Mouse (Mus musculus): Measurements from ENCODE around the gene Rims1. TPM values are rescaled to one million over a fixed set of nuclear protein-coding genes. Genes with fewer than 3 reads are reported as not detected.

The Rims1 gene
- polyA plus RNA-seq, 1 experiment from 2014 or later = 2.8 TPM

DNA sequence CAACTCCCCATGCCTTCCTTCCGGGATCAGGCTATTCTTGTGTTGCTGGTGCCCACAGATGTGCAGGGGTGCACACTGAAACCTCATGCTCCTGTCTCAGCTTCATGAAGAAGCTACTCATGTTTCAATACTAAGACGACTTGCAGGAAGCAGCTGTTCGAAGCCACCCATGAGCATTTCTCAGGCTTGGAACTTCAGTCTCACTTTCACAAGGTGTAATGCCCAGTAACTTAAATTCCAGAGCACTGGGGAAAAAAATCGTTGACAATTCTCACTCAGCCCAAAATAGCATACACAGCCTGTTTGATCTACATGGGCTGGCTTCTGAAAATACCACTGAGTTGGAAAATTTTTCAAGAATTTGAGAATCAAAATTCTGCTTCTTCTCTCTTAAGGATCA lies 77.6 kb downstream of the Rims1 start:
- Histone ChIP-seq H3K4me2 (ENCODE audit: low read depth) (no peak overlapping the region), H3K27me3 (ENCODE audit: control insufficient read depth, insufficient read depth, low read length) (no peaks in the 10 kb centered on the region), H3K9ac (ENCODE audit: low read length) (no peak overlapping the region), H3K36me3 (ENCODE audit: control insufficient read depth, insufficient read depth, low read length) (no peaks in the 10 kb centered on the region), H3K27ac (ENCODE audit: low read depth, low read length) (no peak overlapping the region), H3K9me3 (ENCODE audit: control insufficient read depth, low read length) (no peaks in the 10 kb centered on the region), H3K4me3 (ENCODE audit: low read depth, low read length) (no peak overlapping the region), H3K4me1 (ENCODE audit: control insufficient read depth, insufficient read depth, low read length) (no peaks in the 10 kb centered on the region)
- WGBS = 79% methylated on average over 4 of the region's 4 CpGs
- DNase-seq (ENCODE audit: low spot score) (no peak), ATAC-seq (ENCODE audit: insufficient read depth, low FRiP score, low TSS enrichment) (no peak)

DNA sequence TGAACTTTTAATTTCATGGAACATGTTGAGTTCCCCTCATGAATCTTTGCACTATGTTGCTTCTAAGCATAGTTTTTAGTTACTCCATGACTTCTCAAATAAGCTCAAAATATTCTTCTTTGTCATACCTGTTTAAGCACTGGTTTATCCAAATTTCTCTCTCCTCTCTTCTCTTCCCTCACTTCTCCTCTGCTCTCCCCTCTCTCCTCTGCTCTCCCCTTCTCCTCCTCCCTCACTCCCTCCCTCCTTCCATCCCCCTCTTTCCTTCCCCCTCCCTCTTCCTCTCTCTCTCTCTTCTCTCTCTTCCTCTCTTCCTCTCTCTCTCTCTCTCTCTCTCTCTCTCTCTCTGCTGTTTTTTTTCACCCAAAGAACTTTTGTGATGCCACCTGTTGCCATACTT lies 84.1 kb downstream of the Rims1 start:
- Histone ChIP-seq H3K4me1 (ENCODE audit: control insufficient read depth, insufficient read depth, low read length) (no peaks in the 10 kb centered on the region), H3K36me3 (ENCODE audit: control insufficient read depth, insufficient read depth, low read length) (no peaks in the 10 kb centered on the region)

DNA sequence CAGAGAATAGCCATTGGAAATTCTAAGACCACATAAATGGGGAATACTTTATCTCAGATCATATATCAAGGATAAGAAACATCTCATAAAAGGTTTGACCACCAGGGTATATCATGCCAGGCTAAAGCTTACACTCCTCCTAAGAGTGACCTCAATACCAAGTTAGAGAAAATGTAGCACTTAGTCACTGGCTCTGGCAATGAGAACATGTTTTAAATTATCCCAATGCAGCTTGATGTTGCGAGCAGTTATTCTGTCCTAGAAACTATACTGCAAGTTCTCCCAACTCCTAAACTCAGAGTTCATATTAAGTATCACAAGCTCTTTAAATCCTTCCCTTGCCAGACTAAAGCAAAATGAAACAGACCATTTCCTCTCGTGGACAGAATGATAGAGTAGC lies 85.1 kb downstream of the Rims1 start:
- 86% methylated on average over 2 of the region's 2 CpGs for WGBS
- H3K36me3 ChIP-seq (ENCODE audit: control insufficient read depth, insufficient read depth, low read length) = no peaks in the 10 kb centered on the region

More for the DNA sequence above, 84.1 kb downstream of the Rims1 start:
- no peak overlapping the region for H3K4me3 ChIP-seq (ENCODE audit: low read depth, low read length)
- H3K9ac ChIP-seq (ENCODE audit: low read length) = no peak overlapping the region
- H3K27ac ChIP-seq (ENCODE audit: low read depth, low read length) = no peak overlapping the region
- ATAC-seq (ENCODE audit: insufficient read depth, low FRiP score, low TSS enrichment) (no peak), DNase-seq (ENCODE audit: low spot score) (no peak)
- H3K9me3 ChIP-seq (ENCODE audit: control insufficient read depth, low read length) = no peaks in the 10 kb centered on the region
- no peaks in the 10 kb centered on the region for H3K27me3 ChIP-seq (ENCODE audit: control insufficient read depth, insufficient read depth, low read length)
- no peak overlapping the region for H3K4me2 ChIP-seq (ENCODE audit: low read depth)

DNA sequence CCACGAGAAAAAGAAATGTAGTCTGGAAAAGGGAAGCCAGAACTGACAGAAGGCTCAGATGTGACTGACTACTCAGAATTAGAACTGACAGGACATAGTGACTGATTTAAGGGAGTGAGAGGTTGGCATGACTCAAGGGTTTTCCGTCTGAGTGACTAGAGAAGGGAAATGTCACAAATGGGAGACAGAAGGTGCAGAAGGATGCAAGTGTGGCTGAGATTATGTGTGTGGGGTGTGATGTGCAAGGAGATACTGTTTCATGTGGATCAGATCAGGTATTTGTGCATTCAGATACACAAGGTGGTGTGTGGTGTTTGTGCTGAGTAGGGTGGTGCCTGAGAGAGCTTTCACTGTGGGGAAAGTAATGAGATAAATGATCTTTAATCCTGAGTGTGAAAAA lies 96.3 kb downstream of the Rims1 start:
- Histone ChIP-seq H3K4me1 (ENCODE audit: control insufficient read depth, insufficient read depth, low read length) (no peaks in the 10 kb centered on the region), H3K36me3 (ENCODE audit: control insufficient read depth, insufficient read depth, low read length) (no peaks in the 10 kb centered on the region), H3K27me3 (ENCODE audit: control insufficient read depth, insufficient read depth, low read length) (no peaks in the 10 kb centered on the region), H3K4me3 (ENCODE audit: low read depth, low read length) (no peak overlapping the region), H3K9ac (ENCODE audit: low read length) (no peak overlapping the region), H3K27ac (ENCODE audit: low read depth, low read length) (no peak overlapping the region), H3K9me3 (ENCODE audit: control insufficient read depth, low read length) (no peaks in the 10 kb centered on the region), H3K4me2 (ENCODE audit: low read depth) (no peak overlapping the region)
- no peak for DNase-seq (ENCODE audit: low spot score)
- 69% methylated on average over 2 of the region's 2 CpGs for WGBS
- no peak for ATAC-seq (ENCODE audit: insufficient read depth, low FRiP score, low TSS enrichment)

More for the DNA sequence above, 85.1 kb downstream of the Rims1 start:
- H3K27me3 ChIP-seq (ENCODE audit: control insufficient read depth, insufficient read depth, low read length) = no peaks in the 10 kb centered on the region
- H3K4me2 ChIP-seq (ENCODE audit: low read depth) = no peak overlapping the region
- H3K4me3 ChIP-seq (ENCODE audit: low read depth, low read length) = no peak overlapping the region
- no peaks in the 10 kb centered on the region for H3K4me1 ChIP-seq (ENCODE audit: control insufficient read depth, insufficient read depth, low read length)
- no peak for ATAC-seq (ENCODE audit: insufficient read depth, low FRiP score, low TSS enrichment)
- H3K9ac ChIP-seq (ENCODE audit: low read length) = no peak overlapping the region
- no peak overlapping the region for H3K27ac ChIP-seq (ENCODE audit: low read depth, low read length)
- no peaks in the 10 kb centered on the region for H3K9me3 ChIP-seq (ENCODE audit: control insufficient read depth, low read length)
- DNase-seq (ENCODE audit: low spot score) = no peak

DNA sequence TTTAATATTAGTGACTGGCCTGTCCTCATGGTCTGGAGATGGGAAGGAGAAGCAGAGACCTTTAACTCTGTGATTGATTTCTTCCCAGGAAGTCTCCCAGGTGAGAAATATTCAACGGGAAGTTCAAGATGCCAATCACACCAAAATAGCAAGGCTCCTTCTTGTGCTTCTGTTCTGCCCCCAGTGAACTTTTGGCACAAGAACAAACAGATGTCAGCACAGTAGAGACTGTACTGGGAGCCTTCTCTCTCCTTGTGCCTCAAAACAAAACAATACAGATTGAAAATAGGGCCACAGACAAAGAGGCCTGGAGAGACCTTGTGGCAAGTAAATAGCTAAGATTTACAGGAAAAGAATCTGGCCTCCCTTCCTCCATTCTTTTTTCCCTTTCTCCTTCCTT lies 110.7 kb downstream of the Rims1 start:
- Histone ChIP-seq H3K4me1 (ENCODE audit: control insufficient read depth, insufficient read depth, low read length) (no peaks in the 10 kb centered on the region), H3K9ac (ENCODE audit: low read length) (no peak overlapping the region), H3K4me2 (ENCODE audit: low read depth) (no peak overlapping the region), H3K4me3 (ENCODE audit: low read depth, low read length) (no peak overlapping the region), H3K27ac (ENCODE audit: low read depth, low read length) (no peak overlapping the region), H3K9me3 (ENCODE audit: control insufficient read depth, low read length) (no peaks in the 10 kb centered on the region), H3K36me3 (ENCODE audit: control insufficient read depth, insufficient read depth, low read length) (no peaks in the 10 kb centered on the region), H3K27me3 (ENCODE audit: control insufficient read depth, insufficient read depth, low read length) (no peaks in the 10 kb centered on the region)
- no peak for ATAC-seq (ENCODE audit: insufficient read depth, low FRiP score, low TSS enrichment)
- no peak for DNase-seq (ENCODE audit: low spot score)
- 63% methylated on average over 1 of the region's 1 CpGs for WGBS

DNA sequence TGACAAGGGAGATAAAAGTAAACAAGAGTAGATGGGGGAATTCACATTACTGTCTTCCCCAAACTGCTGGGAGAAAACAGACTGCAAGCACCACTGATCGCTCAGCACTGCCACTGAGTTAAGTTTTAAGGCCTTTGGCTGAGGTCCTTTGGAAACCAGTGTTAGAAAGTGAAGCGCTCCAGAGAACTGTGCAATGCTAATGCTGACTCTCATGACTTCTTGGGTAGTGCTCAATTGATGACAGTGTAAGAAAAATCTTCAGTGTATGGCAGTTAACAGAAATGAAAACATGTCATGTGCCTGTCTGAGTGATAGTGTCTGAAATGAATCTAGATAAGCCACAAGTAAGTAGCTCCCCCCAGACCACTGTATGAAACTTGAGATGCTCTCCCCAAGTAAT lies 111.3 kb downstream of the Rims1 start:
- WGBS = 85% methylated on average over 2 of the region's 2 CpGs
- no peak overlapping the region for H3K9ac ChIP-seq (ENCODE audit: low read length)

DNA sequence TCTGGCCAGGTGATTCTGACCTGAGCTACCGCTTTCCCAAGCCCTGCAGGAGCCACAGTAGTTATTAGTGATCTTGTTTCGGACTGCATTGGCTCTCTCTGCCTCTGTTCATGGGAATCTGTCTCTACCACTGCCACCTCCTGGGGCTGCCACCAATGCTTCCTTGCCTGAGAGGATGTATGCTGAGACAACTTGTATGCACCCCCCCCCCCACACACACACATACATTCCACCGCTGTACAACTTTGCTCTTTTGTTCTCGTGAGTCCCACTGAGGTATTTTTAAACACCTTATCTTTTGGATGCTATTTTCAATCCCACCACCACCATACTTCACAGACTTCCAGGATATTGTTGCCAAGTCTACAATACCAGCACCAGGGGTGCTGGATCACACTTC lies 122.3 kb downstream of the Rims1 start:
- DNase-seq (ENCODE audit: low spot score) (no peak), ATAC-seq (ENCODE audit: insufficient read depth, low FRiP score, low TSS enrichment) (no peak)
- Histone ChIP-seq H3K4me2 (ENCODE audit: low read depth) (no peak overlapping the region), H3K27me3 (ENCODE audit: control insufficient read depth, insufficient read depth, low read length) (no peaks in the 10 kb centered on the region), H3K27ac (ENCODE audit: low read depth, low read length) (no peak overlapping the region), H3K4me3 (ENCODE audit: low read depth, low read length) (no peak overlapping the region), H3K9me3 (ENCODE audit: control insufficient read depth, low read length) (no peaks in the 10 kb centered on the region), H3K9ac (ENCODE audit: low read length) (no peak overlapping the region), H3K36me3 (ENCODE audit: control insufficient read depth, insufficient read depth, low read length) (no peaks in the 10 kb centered on the region), H3K4me1 (ENCODE audit: control insufficient read depth, insufficient read depth, low read length) (no peaks in the 10 kb centered on the region)
- 94% methylated on average over 4 of the region's 4 CpGs for WGBS

More for the DNA sequence above, 111.3 kb downstream of the Rims1 start:
- Histone ChIP-seq H3K27me3 (ENCODE audit: control insufficient read depth, insufficient read depth, low read length) (no peaks in the 10 kb centered on the region), H3K9me3 (ENCODE audit: control insufficient read depth, low read length) (no peaks in the 10 kb centered on the region), H3K4me2 (ENCODE audit: low read depth) (no peak overlapping the region), H3K4me3 (ENCODE audit: low read depth, low read length) (no peak overlapping the region), H3K4me1 (ENCODE audit: control insufficient read depth, insufficient read depth, low read length) (no peaks in the 10 kb centered on the region), H3K27ac (ENCODE audit: low read depth, low read length) (no peak overlapping the region), H3K36me3 (ENCODE audit: control insufficient read depth, insufficient read depth, low read length) (no peaks in the 10 kb centered on the region)
- DNase-seq (ENCODE audit: low spot score) (no peak), ATAC-seq (ENCODE audit: insufficient read depth, low FRiP score, low TSS enrichment) (no peak)

DNA sequence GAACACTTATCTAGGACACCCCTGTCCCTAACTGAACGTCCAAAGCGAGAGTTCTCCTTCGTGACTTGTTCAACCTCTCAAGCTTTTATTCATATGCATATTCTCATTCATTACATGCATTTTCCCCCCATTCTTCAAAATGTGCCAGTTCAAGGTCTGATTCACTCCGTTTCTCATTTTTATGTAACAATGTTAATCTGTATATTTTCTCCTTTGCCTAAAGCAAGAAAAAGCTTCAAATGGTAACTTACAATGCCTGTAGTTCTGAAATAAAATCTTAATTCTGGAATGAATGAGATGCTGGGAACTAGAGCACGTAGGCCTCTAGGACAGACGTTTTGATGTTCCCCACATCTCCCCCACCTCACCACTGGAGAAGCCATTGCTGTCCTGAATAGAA lies 141.6 kb downstream of the Rims1 start:
- ATAC-seq (ENCODE audit: insufficient read depth, low FRiP score, low TSS enrichment) = no peak
- H3K4me3 ChIP-seq (ENCODE audit: low read depth, low read length) = no peak overlapping the region
- 88% methylated on average over 6 of the region's 6 CpGs for WGBS
- no peaks in the 10 kb centered on the region for H3K4me1 ChIP-seq (ENCODE audit: control insufficient read depth, insufficient read depth, low read length)
- H3K27me3 ChIP-seq (ENCODE audit: control insufficient read depth, insufficient read depth, low read length) = no peaks in the 10 kb centered on the region
- H3K9ac ChIP-seq (ENCODE audit: low read length) = no peak overlapping the region
- DNase-seq (ENCODE audit: low spot score) = no peak
- no peaks in the 10 kb centered on the region for H3K9me3 ChIP-seq (ENCODE audit: control insufficient read depth, low read length)
- no peaks in the 10 kb centered on the region for H3K36me3 ChIP-seq (ENCODE audit: control insufficient read depth, insufficient read depth, low read length)
- no peak overlapping the region for H3K4me2 ChIP-seq (ENCODE audit: low read depth)
- H3K27ac ChIP-seq (ENCODE audit: low read depth, low read length) = no peak overlapping the region

DNA sequence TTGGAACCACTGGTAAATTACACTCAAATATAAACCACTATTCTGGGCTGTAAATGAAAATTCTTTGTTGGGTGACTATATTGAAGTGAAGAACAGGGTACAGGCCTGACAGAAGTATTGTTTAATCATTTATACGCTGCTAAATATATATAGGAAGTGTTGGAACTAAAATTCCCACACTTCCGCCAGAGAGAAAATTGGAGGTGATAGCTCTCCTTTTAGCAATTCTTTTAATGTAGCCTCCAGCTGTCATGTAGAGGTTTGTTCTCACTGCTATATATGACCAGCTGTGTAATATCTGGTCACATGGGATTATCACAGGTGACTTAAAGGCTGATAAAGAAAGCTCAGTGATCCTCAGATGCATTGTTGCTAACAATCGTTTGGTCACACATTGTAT lies 144.0 kb downstream of the Rims1 start:
- H3K4me1 ChIP-seq (ENCODE audit: control insufficient read depth, insufficient read depth, low read length) = no peaks in the 10 kb centered on the region
- WGBS = 92% methylated on average over 3 of the region's 3 CpGs
- H3K9ac ChIP-seq (ENCODE audit: low read length) = no peak overlapping the region
- H3K36me3 ChIP-seq (ENCODE audit: control insufficient read depth, insufficient read depth, low read length) = no peaks in the 10 kb centered on the region
- H3K9me3 ChIP-seq (ENCODE audit: control insufficient read depth, low read length) = no peaks in the 10 kb centered on the region
- no peak overlapping the region for H3K27ac ChIP-seq (ENCODE audit: low read depth, low read length)
- H3K27me3 ChIP-seq (ENCODE audit: control insufficient read depth, insufficient read depth, low read length) = no peaks in the 10 kb centered on the region
- ATAC-seq (ENCODE audit: insufficient read depth, low FRiP score, low TSS enrichment) (no peak), DNase-seq (ENCODE audit: low spot score) (no peak)
- H3K4me2 ChIP-seq (ENCODE audit: low read depth) = no peak overlapping the region
- H3K4me3 ChIP-seq (ENCODE audit: low read depth, low read length) = no peak overlapping the region
